Mouse (Mus musculus) embryo, embryonic 11.5 days (tissue): ENCODE measurements around the gene Zfp366.
"Not testable (repeated sequence)": the region's sequence is repeated elsewhere in the genome, so short reads cannot be mapped to it uniquely, and the experiment has no call there.

Experiments
- DNase-seq: peaks from one replicate; pipeline ENCODE4 v3.0.0-alpha.2; 2012; ENCODE audit warnings: low read depth, low spot score

Zfp366 gene

DNA sequence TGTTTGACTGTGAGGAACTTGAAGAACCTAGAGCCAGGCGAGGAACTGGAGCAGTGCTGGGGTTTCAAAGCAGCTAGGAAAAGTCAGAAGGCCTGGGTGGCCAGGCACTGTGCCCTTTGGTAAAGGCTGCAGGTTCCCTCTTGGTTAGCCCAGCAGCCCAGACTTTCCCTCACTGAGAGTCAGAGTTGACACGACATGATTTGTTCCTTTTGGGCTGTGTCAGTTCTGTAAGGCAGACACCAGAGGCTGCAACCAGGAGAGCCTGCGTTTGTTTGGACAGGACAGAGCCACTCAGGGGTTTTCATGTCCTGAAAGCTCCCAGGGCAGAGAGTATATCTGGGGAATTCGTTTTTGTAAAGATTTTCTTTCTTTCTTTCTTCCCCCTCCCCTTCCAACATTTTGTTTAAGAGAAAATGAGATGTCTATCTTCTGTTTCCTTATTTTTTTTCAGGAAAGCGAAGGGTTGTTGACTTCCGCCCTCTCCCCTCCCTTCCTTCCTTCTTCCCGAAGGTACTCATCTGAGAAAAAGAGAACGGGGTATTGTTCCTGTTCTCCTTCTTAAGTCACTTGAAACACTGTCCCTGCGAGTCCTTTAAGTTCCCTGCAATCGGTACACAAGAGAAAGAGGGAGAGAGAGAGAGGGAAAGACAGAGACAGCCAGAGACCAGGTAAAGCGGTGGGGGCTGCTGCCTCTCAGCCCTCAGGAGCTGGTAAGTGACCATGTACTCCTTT is at the start of gene Zfp366:
Zfp366 (plus strand) TSS at position 669 of the 732 bp plus-strand sequence.
- DNase-seq = no peak

DNA sequence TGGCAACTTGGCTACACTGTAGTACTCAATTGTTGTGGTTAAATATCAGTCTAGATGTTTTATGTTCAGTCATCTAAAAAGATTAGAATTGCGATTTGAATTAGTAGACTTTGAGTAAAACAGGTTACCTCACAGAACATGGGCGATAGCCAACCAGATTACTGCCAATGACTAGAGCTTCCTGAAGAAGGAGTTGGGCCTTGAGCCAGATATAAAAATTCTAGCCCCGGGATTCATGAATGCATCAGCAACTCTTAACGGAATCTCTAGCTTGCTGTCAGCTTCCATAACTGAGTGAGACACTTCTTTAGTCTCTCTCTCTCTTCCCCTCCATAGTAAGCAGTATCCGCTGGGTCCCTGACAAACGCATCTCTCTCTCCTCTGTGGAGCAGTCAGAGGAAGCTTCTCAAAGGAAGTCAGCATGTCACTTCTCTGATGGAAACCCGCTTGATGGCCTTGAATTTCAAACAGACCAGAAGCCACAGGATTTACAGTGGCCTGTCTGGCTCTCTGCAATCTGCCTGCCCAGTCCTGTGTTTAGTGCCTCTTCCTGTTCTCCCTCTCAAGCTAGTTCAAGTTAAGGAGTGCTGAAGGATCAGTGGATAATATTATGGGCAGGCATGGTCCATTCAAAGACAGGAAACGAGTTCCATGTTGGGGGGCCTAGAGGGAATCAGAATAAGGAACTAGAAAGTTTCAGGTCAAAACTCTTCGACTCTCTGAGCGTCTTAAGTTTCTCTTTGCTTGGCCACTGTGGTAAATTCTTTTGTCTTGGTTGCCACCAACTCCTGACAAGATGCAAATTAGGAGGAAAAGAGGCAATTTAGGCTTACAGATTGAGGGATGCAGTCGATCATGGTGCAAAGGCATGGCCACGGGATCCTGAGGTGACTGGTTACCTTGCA is 46.0 kb upstream of the Zfp366 start:
- no peak for DNase-seq

DNA sequence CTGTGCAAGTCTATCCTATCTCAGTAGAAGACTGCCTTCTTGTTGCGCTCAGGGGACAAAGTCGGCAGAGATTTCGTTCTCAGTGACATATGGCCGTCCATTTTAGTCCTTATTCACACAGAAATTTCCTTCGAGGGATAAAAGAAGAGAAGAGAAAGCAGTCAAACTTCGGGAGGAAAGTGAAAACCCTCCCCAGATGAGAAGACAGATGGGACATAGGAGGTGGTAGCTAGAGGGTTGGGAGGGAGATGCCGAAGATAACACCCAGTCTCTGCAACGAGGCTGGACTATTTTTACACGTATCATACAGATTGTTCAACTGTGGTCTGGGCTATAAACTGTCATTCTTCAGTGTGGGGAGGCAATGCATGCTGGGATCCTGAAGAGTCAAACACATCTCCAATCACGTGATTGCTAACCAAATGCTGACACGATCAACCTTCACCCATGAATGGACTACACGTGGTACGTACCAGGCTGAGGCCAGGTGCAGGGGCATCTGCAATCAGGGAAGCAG is 38.2 kb upstream of the Zfp366 start:
- DNase-seq = no peak

DNA sequence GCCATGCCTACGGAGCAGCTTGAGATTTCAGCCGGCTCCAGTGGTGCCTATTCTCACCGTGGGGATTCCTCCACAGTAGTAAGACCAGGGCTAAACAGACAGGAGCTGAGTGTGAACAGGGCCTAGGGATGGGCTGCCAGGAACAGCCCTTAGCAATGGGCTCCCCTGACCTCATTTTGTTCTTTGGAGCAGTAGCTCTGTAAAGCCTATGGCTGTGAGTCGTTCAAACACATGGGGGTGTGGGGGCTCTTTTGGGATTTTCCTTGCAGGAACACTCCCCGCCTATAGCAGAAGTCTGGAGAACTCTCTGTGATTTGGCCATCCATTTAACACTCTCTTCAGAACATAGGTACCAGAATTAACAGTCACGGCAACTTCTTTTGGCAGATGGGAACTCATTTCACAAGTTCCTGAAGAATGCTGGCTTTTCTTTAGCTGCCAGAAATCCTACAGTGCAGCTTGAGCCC is 36.9 kb upstream of the Zfp366 start:
- DNase-seq = no peak

DNA sequence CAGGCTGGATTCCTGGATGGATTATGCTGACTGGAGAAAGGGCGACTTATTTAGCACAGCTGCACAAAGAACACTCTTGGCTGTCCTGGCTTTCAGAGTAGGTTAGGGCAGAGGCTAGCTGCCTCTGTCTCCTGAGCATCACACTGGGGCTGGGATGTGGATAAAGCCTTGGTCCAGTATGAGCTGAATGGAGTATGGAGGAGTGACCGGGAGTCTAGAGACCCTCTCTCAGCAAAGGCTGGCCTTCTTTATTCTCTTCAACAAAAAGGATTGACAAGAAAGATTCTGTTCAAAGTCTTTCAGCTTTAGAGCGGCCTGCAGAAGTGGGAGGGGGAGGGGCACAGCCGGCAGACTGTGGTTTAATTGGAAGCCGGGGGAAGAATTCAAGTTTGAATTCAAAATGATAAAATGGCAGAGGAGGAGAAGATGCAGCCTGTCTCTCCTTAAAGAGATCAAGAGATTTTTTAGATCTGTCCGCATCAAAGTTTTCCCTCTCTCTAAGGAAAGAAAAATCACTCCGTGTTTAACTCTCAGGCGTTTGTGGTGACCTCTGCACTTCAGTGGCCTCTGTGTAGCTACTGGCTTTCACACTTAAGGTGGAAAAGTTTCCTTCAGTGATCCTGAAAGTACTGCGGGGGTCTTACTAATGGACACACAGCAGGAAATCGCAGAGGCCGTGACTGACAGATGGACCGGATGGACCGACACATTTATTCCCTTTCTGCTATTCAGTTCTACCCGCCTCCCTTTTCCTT is 34.9 kb upstream of the Zfp366 start:
- DNase-seq = no peak

DNA sequence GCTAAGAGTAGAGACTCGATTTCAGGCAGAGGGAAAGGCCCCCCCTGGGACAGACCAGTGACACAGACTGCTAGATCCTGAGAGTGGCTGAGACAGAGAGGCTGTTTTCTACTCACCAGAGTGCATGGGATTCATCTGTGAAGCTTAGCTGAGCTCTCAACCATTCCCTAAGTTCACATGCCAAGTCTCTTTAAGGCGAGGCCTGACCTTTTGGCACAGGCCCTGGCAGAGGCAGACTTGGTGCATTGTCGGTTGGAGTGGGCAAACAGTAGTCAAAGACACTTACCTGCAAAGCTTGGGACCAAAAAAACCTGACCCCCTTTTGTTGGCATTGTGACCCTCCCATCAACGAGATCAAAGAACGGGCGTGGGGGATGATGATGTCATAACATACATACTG is 34.0 kb upstream of the Zfp366 start:
- no peak for DNase-seq

DNA sequence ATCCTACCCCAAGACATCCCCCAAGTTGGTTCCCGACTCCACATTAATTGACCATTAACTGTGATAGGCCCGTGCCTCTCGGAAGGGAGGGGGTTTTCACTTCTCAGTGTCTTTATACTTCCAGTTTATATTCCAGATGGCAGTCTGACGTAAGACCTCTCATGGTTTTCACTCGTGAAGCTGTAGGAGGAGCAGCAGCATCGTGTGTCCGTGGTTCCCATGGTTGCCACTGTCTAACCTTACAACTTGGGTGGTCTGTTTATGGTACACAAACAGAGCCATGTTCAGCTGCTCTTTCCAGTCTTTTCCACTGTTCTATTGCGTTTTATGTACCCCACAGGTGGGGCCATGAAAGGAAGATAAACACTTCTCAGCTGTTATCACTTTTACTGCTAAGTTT is 33.5 kb upstream of the Zfp366 start:
- DNase-seq = no peak

DNA sequence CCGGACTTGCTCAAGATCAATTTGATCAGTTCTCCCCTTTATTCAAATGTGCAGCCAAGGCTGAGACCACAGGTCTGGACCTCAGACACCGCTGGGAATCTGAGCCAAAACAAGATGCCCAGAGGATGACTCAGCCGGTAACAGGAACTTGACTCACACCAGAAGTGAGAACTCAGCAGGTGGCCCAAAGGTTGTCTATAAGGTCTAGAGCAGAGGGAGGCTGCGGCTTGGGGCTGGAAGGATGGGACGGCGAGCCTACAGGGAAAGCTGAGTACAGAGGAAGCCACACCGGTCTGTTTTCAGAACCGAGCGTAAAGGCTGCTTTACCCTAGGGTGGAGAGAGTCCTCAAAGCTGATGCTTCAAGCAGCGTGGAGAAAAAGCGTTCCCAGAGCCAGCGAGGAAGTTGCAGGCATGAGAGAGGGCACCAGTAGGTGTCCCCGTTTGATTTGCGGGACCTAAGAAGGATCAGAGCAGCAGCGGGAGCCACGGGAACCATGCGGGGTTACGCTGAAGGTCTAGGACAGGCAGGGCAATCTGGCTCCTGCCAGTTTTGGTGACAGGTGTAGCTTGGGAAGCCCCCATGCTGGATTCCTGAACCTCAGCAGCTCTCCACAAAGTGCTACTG is 32.2 kb upstream of the Zfp366 start:
- DNase-seq = no peak

DNA sequence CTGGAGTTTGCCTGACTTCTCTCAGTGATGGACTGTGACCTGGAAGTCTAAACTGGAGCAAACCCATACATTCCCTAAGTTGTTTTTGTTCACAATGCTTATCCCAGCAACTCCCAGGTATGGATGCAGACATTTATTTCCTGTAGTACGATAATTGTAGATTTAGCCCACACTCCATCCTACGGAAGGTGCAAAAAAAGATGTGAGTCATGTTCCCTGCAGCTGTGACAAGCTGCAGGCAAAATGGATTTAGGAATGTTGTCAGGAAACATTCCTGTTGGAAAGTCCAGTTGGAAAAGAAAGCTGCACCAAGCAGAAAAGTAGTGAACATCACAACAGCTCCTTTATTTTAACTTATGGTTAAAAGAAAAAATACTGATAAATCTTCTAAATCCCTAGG is 26.9 kb upstream of the Zfp366 start:
- DNase-seq = no peak

DNA sequence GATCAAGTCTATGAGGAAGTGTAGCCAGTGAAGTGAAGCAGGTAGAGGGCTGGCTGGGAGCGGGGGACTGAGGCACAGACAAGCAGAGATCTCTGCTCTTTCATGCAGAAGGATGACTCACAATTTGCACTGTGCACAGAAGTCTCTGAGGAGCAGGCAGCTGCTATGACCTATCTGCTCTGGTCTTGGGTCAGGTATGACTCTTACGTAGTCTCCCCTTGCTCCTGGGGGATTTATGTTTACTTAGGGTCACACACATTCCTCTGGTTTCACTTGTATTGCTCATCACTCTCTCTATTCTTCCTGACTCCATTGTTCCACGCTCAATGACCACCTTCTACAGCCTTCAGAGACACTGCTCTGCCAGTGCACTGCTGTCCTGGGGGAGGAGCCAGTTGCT is 25.9 kb upstream of the Zfp366 start:
- DNase-seq = no peak

DNA sequence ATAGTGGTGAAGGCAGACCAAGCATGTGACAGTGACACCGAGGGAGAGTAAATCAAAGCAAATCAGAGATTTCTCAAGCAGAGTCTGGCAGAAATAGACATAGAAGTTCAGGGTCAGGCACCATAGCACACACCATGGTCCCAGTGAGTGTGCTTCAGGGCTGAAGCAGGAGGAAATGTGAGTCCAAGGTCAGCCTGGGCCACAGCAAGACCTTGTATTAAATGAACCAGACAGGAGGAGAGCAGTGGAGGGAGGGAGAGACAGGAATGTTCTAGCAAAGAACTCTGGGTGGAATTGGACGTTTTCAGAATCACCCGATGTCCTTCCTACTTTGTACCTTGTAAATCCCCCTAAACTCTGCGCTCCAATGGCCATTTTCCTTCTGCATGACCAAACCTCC is 21.6 kb upstream of the Zfp366 start:
- DNase-seq = no peak

DNA sequence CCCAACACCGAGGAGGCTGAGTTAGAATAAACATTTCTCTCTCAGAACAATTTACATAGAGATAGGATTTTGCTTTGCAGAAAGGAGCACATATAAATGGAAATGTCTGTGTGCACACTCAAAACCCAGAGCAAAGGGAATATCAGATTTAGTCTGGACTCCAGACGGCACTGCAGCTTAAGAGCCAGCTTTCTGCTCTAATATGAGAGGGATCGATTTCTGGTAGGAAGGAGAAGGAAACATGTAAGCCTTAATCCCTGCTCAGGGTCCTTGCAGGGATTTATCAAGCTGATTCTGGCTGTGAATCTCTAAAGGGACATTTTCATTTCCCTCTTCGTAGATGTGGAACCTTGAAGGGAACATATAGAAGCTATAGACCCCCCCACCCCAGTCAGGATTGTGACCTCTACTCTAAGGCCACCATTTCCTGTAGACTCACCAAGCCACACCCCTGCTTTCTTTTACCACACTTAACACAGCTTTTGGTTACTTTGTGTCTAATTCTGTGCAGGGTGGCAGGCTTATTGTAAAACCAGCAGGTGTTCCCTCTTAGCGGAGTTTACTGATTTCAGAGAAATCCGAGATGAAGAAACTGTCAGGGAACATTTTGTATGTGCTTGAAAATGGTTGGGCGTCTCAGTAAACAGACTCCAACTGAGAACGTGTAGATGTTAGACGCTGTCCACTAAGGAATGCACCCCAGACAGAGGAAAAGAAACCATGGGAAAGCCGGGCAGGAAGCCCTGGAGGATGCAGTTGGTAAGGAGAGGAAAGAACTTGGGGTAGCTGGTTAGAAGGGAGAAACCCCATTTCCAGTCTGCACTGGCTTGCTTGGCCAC is 20.9 kb upstream of the Zfp366 start:
- DNase-seq = no peak

DNA sequence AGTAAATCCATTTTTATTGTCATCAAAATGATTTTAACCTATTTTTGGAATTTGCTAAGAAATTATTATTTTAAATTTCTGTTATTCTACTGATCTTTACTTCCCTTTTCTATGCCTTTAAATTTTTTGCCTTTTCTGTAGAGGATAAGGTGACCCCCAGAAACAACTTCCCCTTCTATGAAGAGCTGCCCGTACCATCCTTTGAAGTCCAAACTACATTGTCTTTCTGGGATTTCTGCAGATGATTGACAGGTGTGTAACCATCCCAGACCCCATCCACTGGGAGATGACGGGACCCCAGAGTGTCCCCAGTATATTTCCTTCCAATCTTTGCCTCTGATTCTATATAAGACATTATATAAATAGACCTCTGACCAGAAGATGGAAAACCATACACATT is 20.3 kb upstream of the Zfp366 start:
- no peak for DNase-seq

DNA sequence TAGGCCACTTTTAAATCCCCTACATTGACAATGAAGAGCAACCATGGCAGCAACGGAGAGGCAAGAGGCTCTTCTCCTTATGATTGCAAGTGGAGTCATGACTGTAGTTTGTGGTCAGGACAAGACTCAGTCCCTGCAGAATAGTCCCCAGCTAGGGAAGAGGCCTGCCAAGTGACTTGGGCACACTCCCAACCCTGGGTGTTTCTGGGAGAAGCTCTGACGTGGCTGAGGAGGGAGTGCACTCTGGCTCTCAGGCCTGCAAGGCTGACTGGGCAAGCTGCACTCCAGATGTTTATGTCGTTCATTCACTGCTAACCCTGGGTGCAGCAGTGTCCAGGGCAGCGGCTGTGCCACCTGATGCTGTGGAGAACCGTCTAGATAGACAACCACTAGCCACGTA is 15.2 kb upstream of the Zfp366 start:
- no peak for DNase-seq

DNA sequence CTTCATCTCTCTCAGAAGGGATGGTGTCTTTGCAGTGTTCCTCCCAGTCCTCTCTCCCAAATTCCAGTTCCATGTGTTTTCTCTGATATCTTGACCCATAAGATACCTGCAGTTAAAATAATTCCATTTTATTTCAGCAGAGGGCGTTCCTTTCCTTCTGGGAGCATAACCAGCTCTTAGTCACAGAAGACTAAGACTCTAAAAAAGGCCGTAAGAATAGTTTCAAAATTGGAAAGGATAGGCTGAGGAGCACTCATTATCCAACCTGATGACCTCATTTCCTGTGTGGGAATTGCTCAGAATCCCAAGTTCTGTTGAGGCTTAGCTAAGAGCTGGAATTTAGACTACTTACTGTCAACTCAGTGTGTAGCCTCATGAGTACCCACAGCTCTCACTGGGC is 14.3 kb upstream of the Zfp366 start:
- no peak for DNase-seq

DNA sequence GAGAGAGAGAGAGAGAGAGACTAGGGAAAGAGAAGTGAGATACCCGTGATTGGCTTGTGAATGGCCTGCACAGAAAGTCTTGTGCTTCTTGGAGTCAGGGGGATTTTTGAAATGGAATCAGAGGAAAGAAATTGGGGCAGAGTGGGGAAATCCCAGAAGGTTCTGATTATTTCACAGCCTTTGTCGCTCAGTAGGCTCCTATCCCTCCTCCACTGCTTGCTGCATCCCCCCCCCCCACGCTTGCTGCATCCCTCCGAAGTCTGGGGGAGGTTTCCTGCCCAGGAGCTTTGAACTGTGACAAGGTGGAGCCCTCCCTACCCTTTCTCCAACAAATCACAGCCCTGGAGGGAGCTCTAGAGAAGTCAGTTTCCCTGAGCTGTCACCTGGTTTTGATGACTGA is 10.8 kb upstream of the Zfp366 start:
- no peak for DNase-seq

DNA sequence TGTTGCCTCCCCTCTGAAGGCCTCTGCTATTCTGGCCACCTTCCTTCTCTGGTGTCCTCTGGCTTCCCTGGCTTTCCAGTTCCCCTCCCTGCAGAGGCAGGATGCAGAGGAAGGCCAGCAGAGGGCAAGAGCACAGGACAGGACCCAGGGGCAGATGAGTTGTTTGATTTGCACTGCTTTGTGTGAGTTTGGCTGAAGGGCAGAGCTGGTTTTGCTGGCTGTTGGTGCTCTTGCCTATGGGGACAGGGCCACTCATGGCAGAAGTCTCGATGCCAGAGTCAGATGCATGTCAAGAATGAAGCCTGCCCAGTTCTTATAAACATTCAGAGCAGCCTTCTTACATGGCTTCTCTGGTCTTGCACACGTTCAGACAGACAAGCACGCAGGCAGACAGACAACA is 1.8 kb upstream of the Zfp366 start:
- DNase-seq = not testable (repeated sequence)

DNA sequence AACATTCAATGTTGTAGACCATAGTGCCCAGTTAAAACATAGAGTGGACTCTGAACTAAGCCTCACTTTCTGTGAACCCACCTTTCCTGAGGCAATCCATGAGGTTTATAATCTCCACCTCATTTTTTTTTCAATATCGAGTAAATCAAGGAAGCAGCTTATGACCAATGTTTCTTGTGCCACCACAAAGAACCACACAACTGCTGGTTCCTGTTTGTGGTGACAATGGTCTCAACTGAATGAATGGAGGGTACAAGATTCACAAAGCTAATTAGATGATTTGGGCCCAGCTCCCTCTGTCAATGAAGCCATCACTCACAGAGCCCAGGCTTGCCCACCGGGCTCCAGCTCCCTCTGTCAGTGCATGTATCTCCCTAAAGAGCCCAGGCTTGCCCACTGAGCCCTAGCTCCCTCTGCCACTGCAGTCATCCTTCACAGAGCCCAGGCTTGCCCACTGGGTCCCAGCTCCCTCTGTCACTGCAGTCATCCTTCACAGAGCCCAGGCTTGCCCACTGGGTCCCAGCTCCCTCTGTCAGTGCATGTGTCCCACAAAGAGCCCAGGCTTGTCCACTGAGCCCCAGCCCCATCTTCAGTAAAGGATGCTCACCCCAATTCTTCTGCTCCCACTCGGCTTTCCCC is 1.2 kb upstream of the Zfp366 start:
- no peak for DNase-seq

DNA sequence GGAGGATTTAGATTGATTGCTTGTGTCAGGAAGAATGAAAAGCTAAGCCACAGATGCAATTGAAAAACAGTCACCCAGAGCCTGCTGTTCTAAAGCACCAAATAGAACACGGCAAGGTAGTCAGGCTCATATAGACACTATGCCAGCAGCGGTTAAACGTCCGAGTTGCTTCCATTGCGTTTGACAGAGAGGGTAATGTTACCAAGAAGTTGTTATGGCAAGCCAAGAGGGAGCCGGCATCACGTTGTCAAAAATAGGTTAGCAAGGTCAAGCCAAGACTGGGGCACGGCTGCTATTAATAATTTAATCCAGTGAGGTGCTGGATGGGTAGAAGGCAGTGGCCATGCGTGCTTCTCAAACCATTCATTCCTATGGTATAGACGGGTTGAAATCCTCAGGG is 950 bp downstream of the Zfp366 start:
- no peak for DNase-seq
